Mouse (Mus musculus) inflammation-experienced regulatory T-cells, adult 6 months (primary cell): ENCODE data around the gene Gm7534. TPM values are rescaled to one million over a fixed set of nuclear protein-coding genes. Genes with fewer than 3 reads are reported as not detected.

Experiments
- ATAC-seq: one replicate; pipeline ENCODE4 v1.8.0; 2017
- polyA plus RNA-seq, 3 experiments: library from polyadenylated mRNA; unstranded; fragments of 100-300 nt; shearing (Covaris generic); gene quantifications; one replicate each; pipeline ENCODE4 v1.2.1; 2017

Gm7534 gene
- polyA plus RNA-seq = not detected

DNA sequence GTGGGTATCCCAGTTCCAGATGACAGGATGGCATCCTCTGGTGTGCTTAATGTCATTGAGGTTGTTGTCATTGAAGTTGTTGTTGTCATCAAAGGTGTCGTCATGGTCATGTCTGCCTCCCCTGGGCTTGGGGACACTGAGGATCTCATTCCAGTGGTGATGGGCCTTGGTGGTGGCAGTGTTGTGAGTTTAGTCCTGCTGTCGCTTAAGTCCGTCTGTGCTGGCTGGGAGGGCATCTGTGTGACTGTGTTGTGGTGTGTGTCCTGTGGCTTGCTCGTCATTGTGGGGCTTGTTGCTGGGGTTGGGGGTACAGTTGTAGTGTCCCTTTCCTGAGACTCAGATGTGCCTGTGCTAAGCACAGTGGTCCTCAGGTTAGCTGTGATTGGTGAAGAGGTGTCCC, at the start of gene Gm7534:
Gm7534 (minus strand) TSS at position 101 of the 400 bp plus-strand sequence.
- no peak for ATAC-seq

DNA sequence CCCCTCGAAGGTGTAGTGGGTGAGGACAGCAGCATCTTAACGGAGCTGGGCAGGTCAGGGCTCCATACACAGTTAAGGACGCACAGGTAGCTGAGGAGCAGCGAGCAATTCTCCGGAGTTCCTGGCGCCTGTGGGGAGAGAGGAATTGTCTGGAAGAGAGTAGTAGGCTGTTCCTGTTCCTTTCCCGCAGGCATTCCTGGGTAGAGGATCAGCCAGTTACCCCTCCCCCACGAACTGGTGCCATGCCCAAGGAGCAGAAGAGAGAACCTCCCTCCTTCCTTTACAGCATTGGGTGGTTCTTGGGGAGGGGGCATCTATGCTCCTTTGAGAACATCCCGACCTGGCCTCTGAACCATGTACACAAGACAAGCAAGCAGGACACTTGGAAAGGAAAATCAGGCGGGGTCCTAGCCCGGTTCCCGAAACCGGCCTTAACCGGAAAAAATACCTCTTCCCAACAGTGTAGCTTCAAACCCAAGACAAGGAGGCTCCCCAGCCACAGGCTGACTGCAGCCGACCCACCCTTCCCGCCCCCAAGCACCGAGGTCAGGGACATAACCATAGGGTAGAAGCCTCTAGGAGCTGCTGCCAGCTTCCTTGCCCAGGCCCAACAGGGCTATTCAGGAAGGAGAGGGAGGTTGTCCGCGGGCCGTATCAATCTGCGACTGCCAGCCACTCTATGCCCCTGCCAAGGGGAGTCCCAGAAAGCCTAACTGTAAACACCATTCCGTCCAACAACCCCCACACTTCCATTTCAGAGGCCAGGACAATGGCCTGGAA, 49.5 kb upstream of the Gm7534 start:
- no peak for ATAC-seq

- ATAC-seq = peak; percentile 32
Measured at GRCm38 (mm10) chr4:134251241-134252130, 48.7 kb upstream of the Gm7534 start.

DNA sequence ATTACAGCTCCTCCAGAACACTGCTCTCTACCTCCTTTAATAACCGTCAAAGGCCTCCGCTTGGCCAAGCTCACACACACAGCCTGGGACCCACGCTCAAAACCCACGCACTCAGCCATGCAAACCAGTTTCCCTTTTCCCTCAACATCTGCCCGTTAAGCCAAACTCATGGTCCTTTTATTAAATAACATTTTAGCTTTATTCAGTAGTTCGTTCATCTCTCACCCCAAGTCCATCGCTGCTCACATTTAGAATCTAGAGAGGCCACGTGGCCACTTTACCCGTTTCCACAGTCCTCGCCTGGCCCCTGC, 48.1 kb upstream of the Gm7534 start:
- no peak for ATAC-seq

GRCm38 (mm10) chr4:134250116-134250929, 47.5 kb upstream of the Gm7534 start:
- no peak for ATAC-seq

GRCm38 (mm10) chr4:134249651-134250050, 46.8 kb upstream of the Gm7534 start:
- peak; percentile 33 for ATAC-seq

DNA sequence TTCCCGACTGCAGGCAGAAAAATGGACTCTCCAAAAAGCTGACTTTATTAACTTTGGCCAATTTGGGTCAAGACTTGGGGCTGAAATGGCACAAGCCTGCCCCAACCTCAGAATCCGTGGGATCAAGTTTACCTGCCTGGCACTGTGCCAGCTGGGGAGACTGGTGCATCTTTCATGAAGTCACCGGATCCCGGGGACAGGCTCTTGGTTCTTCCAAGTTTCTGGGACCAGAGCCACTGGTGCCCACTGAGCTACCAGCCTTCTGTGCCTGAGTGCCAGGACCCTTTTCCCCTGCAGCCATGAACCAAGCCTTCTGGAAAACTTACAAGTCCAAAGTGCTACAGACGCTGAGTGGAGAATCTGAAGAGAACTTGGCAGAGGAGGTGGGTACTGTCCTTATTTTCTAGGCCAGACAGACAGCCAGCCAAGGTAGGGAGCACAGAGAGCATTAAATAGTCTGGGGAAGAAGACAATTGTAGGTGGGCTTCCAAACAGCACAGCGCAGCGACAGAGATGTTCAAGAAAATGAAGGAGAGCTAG, 44.0 kb upstream of the Gm7534 start, which contains the start of gene Gm30191:
Gm30191 (plus strand) TSS at position 217 of the 540 bp plus-strand sequence.
- no peak for ATAC-seq

- ATAC-seq = no peak
Measured at GRCm38 (mm10) chr4:134246256-134246655, 43.5 kb upstream of the Gm7534 start.

DNA sequence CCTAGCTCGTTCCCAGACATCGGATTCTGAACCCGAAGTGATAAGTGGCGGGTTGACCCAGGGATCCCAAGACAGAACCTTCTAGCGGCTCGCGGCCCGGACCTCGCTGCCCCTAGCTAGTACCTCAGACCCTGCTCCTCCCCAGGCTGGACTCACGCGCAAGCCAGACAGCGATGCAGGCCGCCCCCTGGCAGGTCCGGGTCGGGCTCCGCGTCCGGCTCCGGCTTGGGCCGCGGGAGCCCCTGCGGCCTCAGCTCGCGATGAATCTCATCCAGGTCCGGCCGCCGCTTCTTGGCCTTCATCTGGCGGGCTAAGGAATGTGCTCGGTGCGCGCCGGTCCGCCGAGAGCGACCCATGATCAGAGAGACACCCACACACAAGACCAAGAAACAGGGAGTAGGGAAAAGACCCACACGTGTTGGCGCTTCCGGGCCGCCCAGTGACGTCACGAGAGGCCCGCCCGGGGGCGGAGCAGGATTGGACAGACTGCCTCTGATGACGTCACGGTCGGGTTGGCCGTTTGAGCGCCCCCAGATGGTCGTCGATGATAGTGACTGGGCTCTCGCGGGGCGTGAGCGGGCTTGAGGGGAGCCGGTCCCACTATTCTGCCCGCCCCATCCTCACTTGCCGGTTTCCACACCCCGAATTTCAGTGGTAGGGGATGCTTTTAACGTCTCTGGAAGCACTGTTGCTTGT, 42.5 kb upstream of the Gm7534 start, which contains the start of gene Zfp593:
Zfp593 (minus strand) TSS at position 445 of the 696 bp plus-strand sequence.
- peak; percentile 95 for ATAC-seq

GRCm38 (mm10) chr4:134243516-134244250, 40.9 kb upstream of the Gm7534 start, which contains the start of gene E130218I03Rik:
Gene E130218I03Rik (plus strand): TSS chr4:134243662.
- ATAC-seq = no peak

DNA sequence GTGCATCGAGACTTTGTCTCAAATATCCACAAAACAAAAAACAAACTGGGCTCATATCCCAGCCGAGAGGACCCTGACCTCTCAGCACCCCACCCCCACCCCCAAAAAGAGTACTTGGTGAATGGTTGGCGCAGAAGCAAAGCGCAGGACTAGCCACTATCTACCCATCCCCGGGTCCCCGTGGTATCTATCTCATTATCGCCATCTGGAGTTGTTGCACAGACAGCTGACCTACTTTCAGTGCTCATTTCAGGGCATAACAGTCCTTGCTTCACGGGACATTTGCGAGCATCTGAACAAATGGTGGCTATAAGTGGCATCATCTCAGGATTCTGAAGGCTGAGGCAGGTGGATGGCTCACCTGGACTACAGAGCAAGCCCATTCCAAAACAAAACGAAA, 35.9 kb upstream of the Gm7534 start:
- no peak for ATAC-seq

GRCm38 (mm10) chr4:134238279-134238651, 35.5 kb upstream of the Gm7534 start, which contains the start of gene Cnksr1:
Gene Cnksr1 (minus strand): TSS chr4:134238399.
- ATAC-seq = no peak

DNA sequence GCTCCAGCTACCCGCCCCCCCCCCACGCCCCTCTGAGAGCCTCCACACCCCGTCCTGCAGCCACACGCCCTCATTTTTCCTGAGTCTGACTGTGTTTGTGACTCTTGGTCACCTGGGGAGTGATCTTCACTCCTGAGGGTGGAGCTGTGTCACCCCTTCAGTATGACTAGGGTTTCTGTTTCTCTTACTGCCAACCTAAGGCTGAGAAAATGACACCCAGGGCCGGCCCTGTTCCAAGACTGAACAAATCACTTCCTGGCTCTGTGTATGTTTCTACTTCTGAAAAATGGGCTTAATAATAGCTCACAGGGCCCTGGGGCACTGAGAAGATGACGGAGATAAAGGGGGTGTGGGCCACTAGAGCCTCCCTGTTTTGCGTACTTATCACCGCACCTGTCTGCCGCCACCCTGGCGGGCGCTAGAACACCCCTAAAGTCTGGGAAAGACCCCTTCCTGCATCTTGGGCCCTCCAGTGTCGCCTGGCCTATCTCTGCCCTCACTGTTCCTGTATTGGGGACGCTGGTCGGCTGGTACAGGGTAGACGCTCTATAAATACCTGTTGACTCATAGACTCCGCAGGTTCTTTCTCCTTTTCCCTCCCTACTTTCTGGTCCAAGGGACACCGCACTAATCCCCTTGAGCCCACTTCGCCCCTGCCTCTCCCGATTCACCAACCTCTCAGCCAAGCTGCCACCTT, 34.9 kb upstream of the Gm7534 start:
- ATAC-seq = no peak

DNA sequence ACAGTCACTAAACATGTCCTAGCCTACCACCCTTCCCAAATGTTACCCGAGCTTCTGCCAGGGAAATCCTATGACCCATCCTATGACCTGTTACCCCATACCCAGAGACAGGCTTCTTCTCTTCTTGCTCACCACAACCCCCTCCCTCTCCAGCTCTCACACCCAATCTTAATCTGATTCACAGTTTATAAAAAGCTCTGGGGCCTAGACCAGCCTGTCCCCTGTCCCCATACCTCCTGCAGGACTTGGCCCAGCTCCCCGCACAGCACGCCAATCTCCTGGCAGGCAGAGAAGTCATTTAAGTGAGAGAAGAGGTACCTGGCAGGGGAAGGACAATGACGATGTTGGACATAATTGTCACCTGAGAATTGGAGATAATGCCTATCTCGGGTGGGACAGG, 32.1 kb upstream of the Gm7534 start:
- no peak for ATAC-seq

DNA sequence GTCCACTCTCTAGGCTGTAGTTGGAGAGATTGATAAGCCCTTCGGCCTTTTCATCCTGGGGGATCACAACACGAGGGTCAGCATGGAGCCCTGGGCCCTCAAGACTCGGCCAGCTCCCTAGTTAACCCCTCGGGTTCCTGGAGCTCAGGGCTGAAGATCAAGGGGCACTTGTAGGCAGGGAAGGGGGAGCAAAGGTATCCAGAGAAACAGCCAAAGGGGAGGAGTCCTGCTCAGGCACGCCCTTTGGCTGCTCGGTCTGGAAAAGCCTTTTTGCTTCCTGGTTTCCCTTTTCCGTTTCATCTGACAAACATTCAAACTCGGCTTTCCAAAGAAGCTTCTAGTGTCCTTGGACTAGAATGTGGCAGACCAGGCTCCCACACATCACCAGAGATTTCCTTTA, 27.6 kb upstream of the Gm7534 start:
- ATAC-seq = no peak

- ATAC-seq = no peak
Measured at GRCm38 (mm10) chr4:134227194-134227593, 24.4 kb upstream of the Gm7534 start, which contains the start of gene Catsper4. Gene Catsper4 (minus strand): TSS chr4:134227383.

DNA sequence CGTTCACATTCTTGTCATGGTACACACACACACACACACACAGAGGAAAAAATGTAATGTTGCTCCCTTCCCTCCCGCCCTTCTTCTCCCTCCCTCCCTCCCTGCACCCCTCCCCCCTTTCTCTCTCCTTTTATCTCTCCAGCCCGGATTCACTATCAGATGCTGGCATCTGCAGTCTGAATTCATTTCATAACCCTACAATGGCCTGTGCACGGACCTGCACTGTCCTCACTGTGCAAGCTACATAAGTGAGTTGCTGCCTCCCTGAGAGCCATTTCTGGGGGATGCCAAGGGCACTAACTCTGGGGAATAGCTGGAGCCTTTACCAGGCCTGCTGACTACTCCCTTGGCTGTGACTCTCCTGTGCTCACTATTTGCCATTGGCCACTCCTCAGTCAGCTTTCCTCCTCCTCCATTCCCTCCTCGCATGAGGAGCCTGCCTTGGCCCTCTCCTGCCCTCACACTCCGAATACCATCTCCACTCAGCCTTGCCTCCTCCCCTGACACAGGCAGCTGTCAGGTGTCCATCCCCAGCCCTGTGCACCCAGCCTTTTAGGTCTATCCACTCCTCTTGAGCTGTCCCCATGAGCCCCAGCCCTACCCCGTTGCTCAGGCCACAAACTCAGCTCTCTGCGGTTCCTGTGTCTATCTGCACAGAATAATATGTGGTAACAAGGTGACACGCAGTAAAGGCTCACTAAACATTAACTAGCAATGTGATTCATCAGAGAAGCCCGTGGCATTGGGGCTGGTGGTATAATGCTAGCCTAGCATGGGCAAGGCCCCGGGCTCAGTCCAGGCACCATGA, 20.2 kb upstream of the Gm7534 start:
- no peak for ATAC-seq

- ATAC-seq = no peak
Measured at GRCm38 (mm10) chr4:134206488-134207053, 3.8 kb upstream of the Gm7534 start.

- no peak for ATAC-seq
Measured at GRCm38 (mm10) chr4:134203340-134203896, 614 bp upstream of the Gm7534 start.
